Mouse (Mus musculus) adrenal gland, adult (tissue): ENCODE results near the gene 1810010D01Rik.

Experiments used
- DNase-seq, 2 experiments: peaks; one replicate each; pipeline ENCODE4 v3.0.0; 2022 to 2023; ENCODE audit warnings: low spot score in 1 of 2; ENCODE audit not compliant: inconsistent age in 2 of 2

Gene 1810010D01Rik

DNA sequence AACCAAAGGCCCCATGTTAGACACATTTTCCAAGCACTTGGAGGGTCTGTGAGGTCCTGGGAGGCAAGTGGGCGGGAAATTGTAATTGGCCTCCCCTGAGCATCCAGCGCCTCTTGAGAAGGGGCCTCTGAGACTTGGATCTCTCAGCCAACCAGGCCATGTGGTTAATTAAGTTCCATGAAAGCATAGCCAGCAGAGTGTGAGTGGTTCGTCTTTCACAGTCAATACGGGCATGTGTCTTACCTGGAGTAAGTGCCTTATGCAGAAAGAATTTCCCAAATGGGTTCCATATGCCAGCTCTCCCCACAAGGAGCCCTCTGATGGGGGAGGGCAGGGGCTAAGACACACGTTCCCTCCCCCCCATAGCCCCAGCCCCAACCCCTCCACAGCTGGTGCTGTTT lies 28.2 kb downstream of the 1810010D01Rik start:
- no peak for DNase-seq

DNA sequence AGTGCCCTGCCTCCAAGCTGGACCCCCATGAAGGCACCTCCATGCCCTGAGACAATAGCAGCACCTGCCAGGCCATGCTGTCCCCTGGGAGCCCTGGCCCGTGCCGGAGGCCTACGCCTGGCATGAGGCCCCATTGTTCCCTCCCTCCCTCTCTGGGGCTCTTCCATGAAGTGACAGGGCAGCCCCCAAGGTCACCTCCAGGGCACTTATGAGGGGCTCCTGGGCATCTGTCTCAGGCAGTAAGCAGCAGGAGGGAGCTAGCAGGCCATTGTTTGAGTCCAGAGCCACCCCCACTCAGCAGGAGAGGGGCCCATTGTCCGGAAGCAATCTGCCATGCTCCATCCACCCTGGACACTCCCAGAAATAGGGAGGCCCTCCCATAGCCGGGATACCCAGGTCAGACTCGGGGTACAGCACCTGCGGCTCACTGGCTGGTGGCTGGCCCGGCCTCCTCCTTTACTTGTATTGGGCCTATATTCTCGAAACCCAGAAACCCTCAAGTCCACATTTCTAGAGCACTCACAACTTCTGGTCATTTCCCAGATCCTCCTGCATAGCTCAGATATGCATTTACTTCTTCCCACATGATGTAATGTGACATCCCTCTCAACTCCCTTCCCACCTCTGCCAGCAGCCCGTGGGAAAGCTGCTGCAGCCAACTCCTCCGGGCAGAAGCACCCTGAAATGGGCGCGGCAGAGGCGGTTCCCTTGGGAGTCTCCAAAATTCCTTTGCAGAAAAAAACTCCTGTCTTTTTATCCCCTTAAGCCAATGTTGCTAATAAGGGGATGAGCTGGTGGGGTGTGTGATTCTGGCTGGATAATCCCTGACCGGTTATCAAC lies 30.9 kb downstream of the 1810010D01Rik start:
- no peak for DNase-seq

DNA sequence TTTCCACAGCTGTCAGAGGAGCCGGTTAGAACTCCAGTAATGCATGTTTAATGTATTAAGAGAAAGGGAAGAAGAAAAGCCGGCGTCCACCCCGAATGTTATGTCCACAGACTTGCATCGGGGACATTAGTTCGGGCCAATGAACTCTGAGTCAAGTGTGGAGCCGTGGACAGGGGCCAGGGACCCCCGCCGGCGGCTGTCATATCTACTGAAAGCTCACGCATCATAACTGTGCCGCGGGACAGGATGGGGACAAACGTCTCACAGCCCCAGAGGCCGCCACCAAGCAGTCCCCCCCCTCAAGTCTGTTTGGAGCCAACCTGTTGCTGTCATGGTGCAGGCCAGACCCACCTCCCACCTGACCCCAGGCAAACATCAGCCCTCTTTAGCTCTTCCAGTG lies 34.4 kb downstream of the 1810010D01Rik start:
- DNase-seq: no peak

DNA sequence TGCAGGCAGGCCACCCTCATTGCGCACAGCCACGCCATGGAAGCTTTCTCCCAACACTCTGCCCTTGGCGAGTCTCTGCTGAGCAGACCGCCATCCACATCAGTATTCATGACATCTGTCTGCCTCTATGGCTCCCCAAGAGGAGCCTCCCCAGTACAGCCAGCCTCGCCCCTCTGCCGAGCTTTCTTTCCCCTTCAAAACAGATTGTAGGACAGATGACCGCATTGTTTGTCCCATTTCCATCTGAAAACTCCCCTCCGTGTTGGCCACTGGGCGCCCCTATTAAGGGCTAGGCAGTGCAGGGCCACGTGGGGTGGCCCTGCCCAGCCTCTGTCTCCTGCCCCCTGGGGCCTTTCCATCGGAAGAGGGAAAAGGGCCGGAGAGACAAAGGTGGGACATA lies 34.8 kb downstream of the 1810010D01Rik start:
- DNase-seq: no peak

DNA sequence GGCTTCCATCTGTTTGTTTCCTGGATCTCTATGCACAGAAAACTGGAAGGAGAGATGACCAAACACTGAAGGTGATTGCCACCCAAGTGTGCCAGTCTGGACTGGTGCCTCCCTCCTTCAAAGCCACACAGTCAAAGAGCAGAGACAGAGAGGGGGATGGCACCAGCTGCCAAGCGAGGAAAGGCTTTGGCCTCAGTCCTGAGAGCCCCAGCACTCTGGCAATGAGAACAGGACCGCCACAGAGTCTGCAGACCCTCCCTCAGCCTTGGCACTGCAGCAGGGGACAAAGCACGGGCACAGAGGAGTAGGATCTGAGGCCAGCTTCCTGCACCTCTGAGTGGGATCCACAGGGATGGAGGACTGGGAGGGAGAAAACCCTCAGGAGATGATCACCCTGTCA lies 38.2 kb downstream of the 1810010D01Rik start:
- DNase-seq: no peak

DNA sequence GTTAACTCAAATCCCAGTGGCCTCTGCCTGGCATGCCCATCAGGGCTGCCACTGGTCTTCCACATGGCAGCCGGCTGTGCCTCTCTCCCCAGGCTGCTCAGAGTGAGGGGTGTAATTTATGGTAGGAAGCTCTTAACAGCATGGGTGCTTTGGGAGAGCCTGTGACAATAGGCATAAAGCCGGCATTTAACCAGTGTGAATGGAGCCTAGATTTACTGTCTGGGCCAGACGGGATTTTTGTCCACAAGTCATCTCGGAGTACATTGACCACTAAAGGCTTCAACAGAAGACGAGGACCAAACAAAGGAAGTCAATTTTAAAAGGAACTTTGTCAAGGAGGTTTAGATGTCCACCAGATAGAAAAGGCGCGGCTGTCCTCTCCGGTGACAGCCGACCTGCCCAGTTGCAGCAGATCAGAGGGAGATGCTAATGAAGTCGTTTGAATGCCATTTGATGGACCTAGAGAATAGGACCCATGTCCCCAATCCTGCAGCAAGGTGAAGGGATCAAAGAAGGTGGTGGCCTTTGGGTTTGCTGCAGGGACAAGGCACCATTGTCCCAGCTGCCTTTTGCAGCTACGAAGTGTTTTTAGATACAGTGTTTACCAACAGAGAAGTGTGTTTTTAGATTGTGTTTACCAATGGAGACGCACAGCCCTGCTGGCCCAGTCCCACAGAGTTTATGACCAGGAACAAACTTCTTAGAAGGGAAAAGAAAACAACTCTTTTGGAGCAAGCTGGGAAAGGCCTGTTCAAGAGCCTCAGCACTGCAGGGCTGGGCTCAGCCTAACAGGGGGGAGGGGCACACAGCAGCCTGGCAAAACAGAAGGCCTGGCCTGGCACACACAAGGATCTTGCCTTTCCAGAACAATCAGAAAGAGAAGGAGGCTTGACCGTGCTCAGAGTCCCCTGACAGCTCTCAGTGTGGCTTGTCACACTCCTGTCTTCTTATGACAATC lies 48.4 kb downstream of the 1810010D01Rik start:
- peak in 1 of 2 experiments; percentile 34 for DNase-seq
